Mouse (Mus musculus) cerebellum, adult 2 months (tissue): ENCODE results near the gene 4930518I15Rik.
"Not testable (repeated sequence)": the region's sequence is repeated elsewhere in the genome, so short reads cannot be mapped to it uniquely, and the experiment has no call there.

ENCODE experiments used
- CTCF ChIP-seq: fragments of 200-500 bp; IDR thresholded peaks from 2 replicates; pipeline ENCODE4 v1.5.1; 2011; ENCODE audit warnings: low read depth, mild to moderate bottlenecking, control low read depth, low read length, moderate library complexity, borderline replicate concordance; ENCODE audit not compliant: insufficient read depth
- POLR2A ChIP-seq: fragments of 200-500 bp; IDR thresholded peaks from 2 replicates; pipeline ENCODE4 v1.6.1; 2011; ENCODE audit warnings: low read length, control low read depth, borderline replicate concordance; ENCODE audit not compliant: insufficient read depth

DNA sequence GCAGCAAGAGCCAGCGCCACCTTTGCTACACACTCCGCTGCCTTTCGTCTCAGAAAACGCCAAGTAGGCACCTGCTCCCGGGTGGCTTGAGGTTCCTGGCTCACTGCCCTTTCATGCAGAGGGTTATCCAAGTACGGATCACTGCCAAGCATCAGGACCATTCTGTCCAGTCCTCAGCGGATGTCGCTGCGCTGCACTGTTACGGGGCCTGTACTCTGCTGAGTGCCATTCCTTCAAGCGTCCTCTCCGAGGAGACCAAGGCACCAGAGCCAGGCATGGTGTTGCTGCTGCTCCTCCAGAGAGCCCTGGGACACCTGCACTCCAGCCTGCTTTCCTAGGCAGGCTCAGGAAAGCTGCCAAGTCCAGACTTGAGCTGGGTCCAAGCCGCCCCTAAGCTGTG, 4.2 kb downstream of the 4930518I15Rik start:
- TF ChIP-seq POLR2A, CTCF: not testable (repeated sequence)
